Mouse (Mus musculus): Measurements from ENCODE around the gene Pkp4. TPM values are rescaled to one million over a fixed set of nuclear protein-coding genes. Genes with fewer than 3 reads are reported as not detected.
"Not testable (repeated sequence)": the region's sequence is repeated elsewhere in the genome, so short reads cannot be mapped to it uniquely, and the experiment has no call there.

Pkp4 gene
- polyA plus RNA-seq, 1 experiment from 2014 or later = 7.7 TPM

DNA sequence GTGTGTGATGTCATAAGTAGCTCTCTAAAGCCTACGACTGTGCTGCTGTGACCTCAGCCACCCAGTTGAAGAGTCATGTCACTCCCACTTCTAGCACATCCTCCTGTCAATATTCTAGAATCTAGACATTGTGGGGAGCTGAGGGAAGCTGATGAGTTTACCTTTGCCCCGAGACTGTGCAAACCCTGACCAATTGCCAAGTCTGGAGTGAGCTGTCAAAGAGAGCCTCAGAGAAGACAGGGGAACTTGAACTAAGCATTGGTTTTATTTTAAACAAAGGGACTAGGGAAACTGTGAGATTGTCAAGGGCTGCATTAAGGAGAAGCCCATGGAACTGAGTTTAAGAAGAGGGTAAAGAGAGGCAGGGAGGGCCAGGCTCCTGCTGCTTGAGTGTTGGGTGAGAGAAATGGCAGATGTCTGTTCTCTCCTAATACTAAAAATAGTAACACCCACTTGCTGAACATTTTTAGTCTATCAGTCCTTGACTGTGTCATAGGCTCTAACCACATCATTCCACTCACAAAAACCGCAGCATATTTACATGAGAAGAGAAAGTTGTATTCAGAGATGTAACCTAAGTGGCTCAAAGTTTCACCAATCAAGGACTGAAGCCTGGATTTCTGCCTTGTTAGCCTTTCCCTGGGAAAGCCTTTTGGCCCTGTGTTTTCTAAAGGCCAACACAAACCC, 203.6 kb downstream of the Pkp4 start:
- H3K27ac ChIP-seq (ENCODE audit: low read depth) = no peak overlapping the region
- ATAC-seq = no peak
- H3K27me3 ChIP-seq (ENCODE audit: insufficient read depth, low read length) = no peaks in the 10 kb centered on the region
- no peak for TF ChIP-seq CTCF (IDR thresholded peaks at IDR 0.05; ENCODE audit: low read depth)
- TF ChIP-seq EP300 (IDR thresholded peaks at IDR 0.05; ENCODE audit: low read depth) = no peak
- WGBS (ENCODE audit: insufficient replicate concordance) = 63% methylated on average over 3 of the region's 3 CpGs
- no peaks in the 10 kb centered on the region for H3K36me3 ChIP-seq (replicated peaks; ENCODE audit: insufficient read depth, low read length)
- no peaks in the 10 kb centered on the region for H3K4me1 ChIP-seq (ENCODE audit: insufficient read depth)
- no peak for DNase-seq
- no peak overlapping the region for H3K4me3 ChIP-seq (ENCODE audit: low read depth, low read length)
- no peak overlapping the region for H3K9ac ChIP-seq (replicated peaks)
- H3K4me2 ChIP-seq (ENCODE audit: low read depth, low read length) = no peak overlapping the region
- no peaks in the 10 kb centered on the region for H3K9me3 ChIP-seq (ENCODE audit: low read length)

GRCm38 (mm10) chr2:59367191-59367590, 206.5 kb downstream of the Pkp4 start:
- H3K27ac ChIP-seq (ENCODE audit: low read depth) = no peak overlapping the region
- H3K4me2 ChIP-seq (ENCODE audit: low read depth, low read length) = no peak overlapping the region
- no peak for ATAC-seq
- TF ChIP-seq EP300 (IDR thresholded peaks at IDR 0.05; ENCODE audit: low read depth) (no peak), CTCF (IDR thresholded peaks at IDR 0.05; ENCODE audit: low read depth) (no peak)
- H3K27me3 ChIP-seq (ENCODE audit: insufficient read depth, low read length) = no peaks in the 10 kb centered on the region
- H3K9ac ChIP-seq (replicated peaks) = no peak overlapping the region
- no peaks in the 10 kb centered on the region for H3K36me3 ChIP-seq (replicated peaks; ENCODE audit: insufficient read depth, low read length)
- WGBS (ENCODE audit: insufficient replicate concordance) = 69% methylated on average over 4 of the region's 4 CpGs
- DNase-seq = no peak
- no peaks in the 10 kb centered on the region for H3K9me3 ChIP-seq (ENCODE audit: low read length)
- H3K4me3 ChIP-seq (ENCODE audit: low read depth, low read length) = no peak overlapping the region
- no peaks in the 10 kb centered on the region for H3K4me1 ChIP-seq (ENCODE audit: insufficient read depth)

DNA sequence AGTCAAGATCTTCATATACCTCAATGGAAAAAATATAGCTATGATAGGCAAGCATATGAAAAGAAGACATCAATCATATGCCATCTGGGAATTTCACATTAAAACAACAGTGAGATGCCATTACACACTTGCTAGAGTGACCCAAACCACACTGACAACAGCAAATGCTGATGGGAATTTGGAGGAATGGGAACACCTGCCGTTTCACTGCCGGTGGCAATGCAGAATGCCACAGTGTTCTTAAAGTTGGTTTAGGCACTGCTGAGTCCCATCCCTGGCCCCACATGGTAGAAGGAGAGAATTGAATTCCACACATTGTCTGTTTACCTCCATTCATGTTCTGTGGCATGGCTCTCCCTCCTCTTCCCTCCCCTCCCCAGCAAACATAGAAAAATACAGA, 212.5 kb downstream of the Pkp4 start:
- ATAC-seq (no peak), DNase-seq (no peak)
- no peaks in the 10 kb centered on the region for H3K4me1 ChIP-seq (ENCODE audit: insufficient read depth)
- TF ChIP-seq CTCF (IDR thresholded peaks at IDR 0.05; ENCODE audit: low read depth) = no peak
- TF ChIP-seq EP300 (IDR thresholded peaks at IDR 0.05; ENCODE audit: low read depth) = no peak
- 88% methylated on average over 2 of the region's 2 CpGs for WGBS (ENCODE audit: insufficient replicate concordance)
- H3K9ac ChIP-seq (replicated peaks) = no peak overlapping the region
- no peak overlapping the region for H3K4me3 ChIP-seq (ENCODE audit: low read depth, low read length)
- H3K27me3 ChIP-seq (ENCODE audit: insufficient read depth, low read length) = no peaks in the 10 kb centered on the region
- no peak overlapping the region for H3K27ac ChIP-seq (ENCODE audit: low read depth)
- H3K36me3 ChIP-seq (replicated peaks; ENCODE audit: insufficient read depth, low read length) = no peaks in the 10 kb centered on the region
- H3K9me3 ChIP-seq (ENCODE audit: low read length) = no peaks in the 10 kb centered on the region
- no peak overlapping the region for H3K4me2 ChIP-seq (ENCODE audit: low read depth, low read length)

GRCm38 (mm10) chr2:59378096-59378495, 217.4 kb downstream of the Pkp4 start:
- no peak for TF ChIP-seq EP300 (IDR thresholded peaks at IDR 0.05; ENCODE audit: low read depth)
- no peak for TF ChIP-seq CTCF (IDR thresholded peaks at IDR 0.05; ENCODE audit: low read depth)
- H3K4me2 ChIP-seq (ENCODE audit: low read depth, low read length) = no peak overlapping the region
- no peak overlapping the region for H3K27ac ChIP-seq (ENCODE audit: low read depth)
- ATAC-seq (no peak), DNase-seq (no peak)
- no peak overlapping the region for H3K4me3 ChIP-seq (ENCODE audit: low read depth, low read length)
- H3K9ac ChIP-seq (replicated peaks) = no peak overlapping the region
- no peaks in the 10 kb centered on the region for H3K4me1 ChIP-seq (ENCODE audit: insufficient read depth)
- no peaks in the 10 kb centered on the region for H3K27me3 ChIP-seq (ENCODE audit: insufficient read depth, low read length)
- WGBS (ENCODE audit: insufficient replicate concordance) = 87% methylated on average over 9 of the region's 9 CpGs
- H3K9me3 ChIP-seq (ENCODE audit: low read length) = no peaks in the 10 kb centered on the region
- no peaks in the 10 kb centered on the region for H3K36me3 ChIP-seq (replicated peaks; ENCODE audit: insufficient read depth, low read length)

GRCm38 (mm10) chr2:59378861-59379260, 218.2 kb downstream of the Pkp4 start:
- H3K27ac ChIP-seq (ENCODE audit: low read depth); H3K4me2 ChIP-seq (ENCODE audit: low read depth, low read length); H3K9ac ChIP-seq (replicated peaks); H3K4me1 ChIP-seq (ENCODE audit: insufficient read depth); H3K9me3 ChIP-seq (ENCODE audit: low read length); DNase-seq; ATAC-seq; H3K36me3 ChIP-seq (replicated peaks; ENCODE audit: insufficient read depth, low read length); H3K27me3 ChIP-seq (ENCODE audit: insufficient read depth, low read length); H3K4me3 ChIP-seq (ENCODE audit: low read depth, low read length): not testable (repeated sequence)
- 92% methylated on average over 15 of the region's 17 CpGs for WGBS (ENCODE audit: insufficient replicate concordance)

DNA sequence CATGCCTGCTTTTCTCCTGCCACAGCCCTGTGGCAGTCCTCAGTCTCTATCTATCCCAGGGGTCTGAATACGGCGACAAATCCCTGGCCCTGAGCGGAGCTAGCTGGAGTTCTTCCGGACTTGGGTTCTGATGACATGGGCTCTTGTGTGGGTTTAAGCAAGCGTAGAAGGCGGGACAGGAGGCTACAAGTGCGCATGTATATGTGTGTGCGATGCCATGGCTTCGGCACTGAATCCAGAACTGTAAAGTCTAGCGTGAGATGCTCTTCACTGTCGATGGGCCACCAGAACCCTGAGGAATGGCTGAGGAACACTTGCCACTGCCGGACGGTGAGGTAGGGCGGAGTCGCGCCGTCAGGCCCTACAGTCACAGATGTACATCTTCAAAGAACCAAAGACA, 222.6 kb downstream of the Pkp4 start:
- WGBS (ENCODE audit: insufficient replicate concordance) = 92% methylated on average over 17 of the region's 17 CpGs
- TF ChIP-seq CTCF (IDR thresholded peaks at IDR 0.05; ENCODE audit: low read depth) (no peak), EP300 (IDR thresholded peaks at IDR 0.05; ENCODE audit: low read depth) (no peak)
- H3K9ac ChIP-seq (replicated peaks) = no peak overlapping the region
- H3K27ac ChIP-seq (ENCODE audit: low read depth) = no peak overlapping the region
- H3K4me3 ChIP-seq (ENCODE audit: low read depth, low read length) = no peak overlapping the region
- H3K9me3 ChIP-seq (ENCODE audit: low read length) = no peaks in the 10 kb centered on the region
- H3K27me3 ChIP-seq (ENCODE audit: insufficient read depth, low read length) = no peaks in the 10 kb centered on the region
- ATAC-seq = no peak
- DNase-seq = no peak
- H3K4me1 ChIP-seq (ENCODE audit: insufficient read depth) = no peaks in the 10 kb centered on the region
- H3K36me3 ChIP-seq (replicated peaks; ENCODE audit: insufficient read depth, low read length) = no peaks in the 10 kb centered on the region
- H3K4me2 ChIP-seq (ENCODE audit: low read depth, low read length) = no peak overlapping the region

Data from liver, postnatal 0 days (tissue).